Mouse (Mus musculus) liver, adult 2 months (tissue): ENCODE measurements around the gene Slc41a3.

Experiments
- CTCF ChIP-seq: fragments of 200-500 bp; IDR thresholded peaks from 2 replicates; pipeline ENCODE4 v1.5.1; 2011; ENCODE audit warnings: low read depth, low read length, control low read depth
- POLR2A ChIP-seq: fragments of 200-500 bp; IDR thresholded peaks from 2 replicates; pipeline ENCODE4 v1.6.1; 2011; ENCODE audit warnings: low read length, control low read depth; ENCODE audit not compliant: insufficient read depth; ENCODE audit errors: extremely low read depth

DNA sequence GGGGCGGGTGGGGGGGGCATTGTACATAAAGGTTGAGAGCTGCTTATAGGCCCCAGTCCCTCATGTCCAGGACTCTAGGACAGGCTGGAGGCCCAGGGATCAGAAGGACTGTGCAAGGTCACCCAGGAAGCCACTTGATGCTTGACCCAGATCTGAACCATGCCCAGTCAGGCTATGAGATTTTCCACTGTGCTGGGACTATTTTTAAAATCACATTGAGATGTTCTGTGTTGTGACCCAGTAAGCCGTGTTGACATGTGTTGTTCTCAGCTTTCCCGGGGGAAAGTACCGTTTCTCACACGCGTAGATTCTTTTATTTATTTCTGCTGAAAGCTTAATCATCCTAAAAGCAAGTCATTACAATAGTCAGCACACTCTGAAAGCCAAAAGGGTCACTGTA, 11.5 kb downstream of the Slc41a3 start:
- TF ChIP-seq CTCF (no peak), POLR2A (no peak)
